Mouse (Mus musculus): Measurements from ENCODE around the gene Dusp15.

Gene Dusp15

GRCm38 (mm10) chr2:152931456-152932160 is 19.9 kb downstream of the Dusp15 start:
- 0 out of 2 replicates have a peak, but pooled peaks have one; percentile 36 for ATAC-seq (ENCODE audit: low TSS enrichment)

GRCm38 (mm10) chr2:152930276-152930675 is 21.2 kb downstream of the Dusp15 start:
- no peak for ATAC-seq (ENCODE audit: low TSS enrichment)

- ATAC-seq (ENCODE audit: low TSS enrichment) = no peak
Measured at GRCm38 (mm10) chr2:152928988-152929370, 22.5 kb downstream of the Dusp15 start.

GRCm38 (mm10) chr2:152928219-152928987 is 23.1 kb downstream of the Dusp15 start:
- no peak for ATAC-seq (ENCODE audit: low TSS enrichment)

- peak; percentile 76 for ATAC-seq (ENCODE audit: low TSS enrichment)
Measured at GRCm38 (mm10) chr2:152927371-152927770, 24.1 kb downstream of the Dusp15 start.

- no peak for ATAC-seq (ENCODE audit: low TSS enrichment)
Measured at GRCm38 (mm10) chr2:152926896-152927295, 24.6 kb downstream of the Dusp15 start.

GRCm38 (mm10) chr2:152925189-152925872 is 26.2 kb downstream of the Dusp15 start:
- ATAC-seq (ENCODE audit: low TSS enrichment) = no peak

- no peak for ATAC-seq (ENCODE audit: low TSS enrichment)
Measured at GRCm38 (mm10) chr2:152924543-152924942, 27.0 kb downstream of the Dusp15 start.

- ATAC-seq (ENCODE audit: low TSS enrichment) = no peak
Measured at GRCm38 (mm10) chr2:152924128-152924527, 27.4 kb downstream of the Dusp15 start.

GRCm38 (mm10) chr2:152923621-152924020 is 27.9 kb downstream of the Dusp15 start:
- ATAC-seq (ENCODE audit: low TSS enrichment) = no peak

- no peak for ATAC-seq (ENCODE audit: low TSS enrichment)
Measured at GRCm38 (mm10) chr2:152922376-152922775, 29.1 kb downstream of the Dusp15 start.

GRCm38 (mm10) chr2:152917671-152918070 is 33.8 kb downstream of the Dusp15 start:
- no peak for ATAC-seq (ENCODE audit: low TSS enrichment)

GRCm38 (mm10) chr2:152916111-152916510 is 35.4 kb downstream of the Dusp15 start:
- no peak for ATAC-seq (ENCODE audit: low TSS enrichment)

- no peak for ATAC-seq (ENCODE audit: low TSS enrichment)
Measured at GRCm38 (mm10) chr2:152915453-152915852, 36.0 kb downstream of the Dusp15 start.

- peak; percentile 95 for ATAC-seq (ENCODE audit: low TSS enrichment)
Measured at GRCm38 (mm10) chr2:152914310-152915120, 37.0 kb downstream of the Dusp15 start.

GRCm38 (mm10) chr2:152913471-152913870 is 38.0 kb downstream of the Dusp15 start:
- ATAC-seq (ENCODE audit: low TSS enrichment) = no peak

- ATAC-seq (ENCODE audit: low TSS enrichment) = no peak
Measured at GRCm38 (mm10) chr2:152911432-152911831, 40.1 kb downstream of the Dusp15 start.

GRCm38 (mm10) chr2:152911031-152911430 is 40.5 kb downstream of the Dusp15 start, which contains the start of gene Mylk2:
Mylk2 (plus strand) TSS chr2:152911352.
- ATAC-seq (ENCODE audit: low TSS enrichment) = no peak

GRCm38 (mm10) chr2:152909848-152910247 is 41.6 kb downstream of the Dusp15 start:
- no peak for ATAC-seq (ENCODE audit: low TSS enrichment)

GRCm38 (mm10) chr2:152907114-152907943 is 44.2 kb downstream of the Dusp15 start:
- no peak for ATAC-seq (ENCODE audit: low TSS enrichment)

All from frontal cortex, adult (tissue).